Mouse (Mus musculus) gastrocnemius, postnatal 10 days (tissue): ENCODE data around the gene Gm13757. TPM values are rescaled to one million over a fixed set of nuclear protein-coding genes. Genes with fewer than 3 reads are reported as not detected.
"Not testable (repeated sequence)": the region's sequence is repeated elsewhere in the genome, so short reads cannot be mapped to it uniquely, and the experiment has no call there.

Source experiments
- DNase-seq: peaks from one replicate; pipeline ENCODE4 v3.0.0; 2021; ENCODE audit warnings: mixed read lengths
- long read RNA-seq, 2 experiments: library from polyadenylated mRNA; stranded (forward); transcript quantifications; one replicate each; pipeline ENCODE4 v2.0.0; 2021
- total RNA-seq, 2 experiments: library from RNA; stranded (reverse); gene quantifications; 2 replicates each; pipeline ENCODE4 v1.2.3; 2021

Gm13757 gene
- not detected for total RNA-seq
- long read RNA-seq, experiment 1, result 0 reads
- long read RNA-seq, experiment 2, result 0 reads

DNA sequence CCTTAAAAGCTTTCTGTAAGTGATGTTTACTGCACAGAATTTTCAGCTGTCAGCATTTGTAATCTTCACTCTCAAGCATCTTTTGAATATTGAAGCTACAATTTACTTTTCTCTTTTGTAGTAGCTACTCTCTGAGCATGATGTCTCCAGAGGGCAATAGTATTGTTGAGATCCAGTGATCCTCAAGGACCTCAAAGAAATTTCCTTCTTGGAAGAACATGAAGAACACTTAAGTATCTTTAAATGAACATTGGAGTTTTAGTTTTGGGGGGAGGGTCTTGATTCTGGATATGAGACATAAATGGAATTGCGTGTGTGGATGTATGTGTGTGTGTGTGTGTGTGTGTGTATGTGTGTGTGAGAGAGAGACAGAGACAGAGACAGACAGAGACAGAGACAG is at the start of gene Gm13757:
Gm13757 (minus strand) TSS at position 101 of the 400 bp plus-strand sequence.
- DNase-seq, result no peak

DNA sequence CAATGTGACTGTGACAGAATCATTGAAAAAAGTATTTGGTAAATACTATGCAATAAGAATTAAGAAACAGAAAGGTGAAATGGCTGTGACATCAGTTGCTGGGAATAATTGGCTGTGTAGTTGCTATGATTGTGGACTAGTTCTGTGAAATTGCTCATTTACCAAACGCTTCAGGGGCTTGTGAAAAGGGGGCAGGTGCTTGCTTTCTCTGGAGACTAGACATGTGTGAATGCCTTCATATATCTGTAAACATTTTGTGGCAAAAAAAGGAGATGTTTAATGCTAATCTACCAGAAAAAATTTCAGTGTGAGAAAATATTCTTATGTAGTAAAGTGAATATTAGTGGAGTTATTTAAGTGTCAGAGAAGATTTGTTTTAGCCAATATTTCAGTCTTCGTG is 44.1 kb upstream of the Gm13757 start, which contains the start of gene Olfr1185-ps1:
Olfr1185-ps1 (plus strand) TSS at position 301 of the 400 bp plus-strand sequence.
- DNase-seq, result no peak

- DNase-seq, result no peak
These were observed 34.4 kb upstream of the Gm13757 start, which contains the start of gene Olfr1184 for GRCm38 (mm10) chr2:88483298-88483697. TSS of gene Olfr1184 (plus strand) at chr2:88483598.

GRCm38 (mm10) chr2:88454567-88454966 is 5.6 kb upstream of the Gm13757 start, which contains the start of gene Olfr1183:
TSS of gene Olfr1183 (plus strand) at chr2:88454867.
- DNase-seq, result not testable (repeated sequence)

DNA sequence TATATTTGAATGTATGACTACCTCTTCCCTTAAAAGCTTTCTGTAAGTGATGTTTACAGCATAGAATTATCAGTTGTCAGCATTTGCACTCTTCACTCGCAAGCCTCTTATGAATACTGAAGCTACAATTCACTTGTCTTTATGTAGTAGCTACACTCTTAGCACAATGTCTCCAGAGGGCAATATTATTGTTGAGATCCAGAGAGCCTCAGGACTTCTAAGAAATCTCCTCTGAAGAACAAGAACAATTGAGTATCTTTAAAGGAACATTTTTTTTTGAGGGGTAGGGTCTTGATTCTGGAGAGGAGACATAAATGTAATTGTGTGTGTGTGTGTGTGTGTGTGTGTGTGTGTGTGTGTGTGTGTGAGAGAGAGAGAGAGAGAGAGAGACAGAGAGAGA is 22.9 kb downstream of the Gm13757 start, which contains the start of gene Olfr1181:
Olfr1181 (minus strand) TSS at position 101 of the 400 bp plus-strand sequence.
- DNase-seq, result no peak

DNA sequence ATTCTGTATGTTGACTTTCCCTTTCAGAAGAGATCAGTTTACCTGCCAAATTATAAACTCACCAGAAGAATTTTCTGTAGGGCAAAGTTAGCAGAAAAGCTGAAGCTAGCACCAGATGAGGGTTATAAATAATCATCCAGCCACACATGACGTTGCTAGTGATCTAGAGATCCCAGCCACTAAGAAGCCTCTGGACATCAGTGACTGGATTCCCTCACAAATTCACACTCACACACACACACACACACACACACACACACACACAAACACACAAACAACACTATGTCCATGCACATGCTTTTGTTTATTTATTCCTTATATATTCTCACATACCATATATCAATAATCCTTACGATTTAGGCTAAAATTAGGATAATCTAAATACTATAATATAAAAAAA is 29.9 kb downstream of the Gm13757 start, which contains the start of gene Olfr1180:
Olfr1180 (minus strand) TSS at position 101 of the 400 bp plus-strand sequence.
- no peak for DNase-seq

DNA sequence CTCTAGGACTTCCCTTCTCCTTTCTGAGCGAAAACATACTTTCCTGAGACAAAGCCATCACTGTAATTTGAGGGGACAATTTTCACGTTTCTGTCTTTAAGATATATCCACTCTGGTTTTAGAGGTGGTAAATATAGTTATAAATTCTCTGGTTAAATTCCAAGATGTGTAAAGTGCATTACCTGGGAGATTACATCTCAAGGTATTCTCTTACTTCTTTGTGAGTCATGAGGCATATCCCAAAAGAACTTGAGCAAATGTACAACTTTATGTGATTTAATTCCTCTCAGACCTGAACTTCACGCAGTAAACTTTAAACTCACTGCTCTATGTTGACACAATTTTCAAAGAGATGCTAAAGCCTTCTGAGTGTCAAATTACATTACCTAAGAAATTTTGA is 42.6 kb downstream of the Gm13757 start, which contains the start of gene Olfr1179:
Olfr1179 (minus strand) TSS at position 101 of the 400 bp plus-strand sequence.
- no peak for DNase-seq

Other genes starting within 250 kb of the Gm13757 start
- gene Olfr1170, start 220.8 kb downstream of the Gm13757 start, total RNA-seq, result not detected
- gene Olfr1173, start 169.3 kb downstream of the Gm13757 start, total RNA-seq, result not detected
- gene Olfr1174-ps, start 134.0 kb downstream of the Gm13757 start, total RNA-seq, result not detected
- gene Olfr1175-ps, start 121.9 kb downstream of the Gm13757 start, total RNA-seq, result not detected
- not detected for gene Olfr1176, start 112.4 kb downstream of the Gm13757 start, total RNA-seq
- not detected for gene Olfr1177-ps, start 102.6 kb downstream of the Gm13757 start, total RNA-seq
- gene Olfr1178, start 62.1 kb downstream of the Gm13757 start, total RNA-seq, result not detected
- gene Olfr1179, start 42.7 kb downstream of the Gm13757 start, total RNA-seq, result not detected
- not detected for gene Olfr1180, start 30.0 kb downstream of the Gm13757 start, total RNA-seq
- not detected for gene Olfr1181, start 23.0 kb downstream of the Gm13757 start, total RNA-seq
- gene Olfr1183, start 5.7 kb upstream of the Gm13757 start, total RNA-seq, result not detected
- not detected for gene Olfr1184, start 34.5 kb upstream of the Gm13757 start, total RNA-seq
- gene Olfr1185-ps1, start 44.2 kb upstream of the Gm13757 start, total RNA-seq, result not detected
- not detected for gene Olfr1186, start 69.4 kb upstream of the Gm13757 start, total RNA-seq
- gene Olfr1188, start 107.8 kb upstream of the Gm13757 start, total RNA-seq, result not detected
- gene Olfr1189, start 137.3 kb upstream of the Gm13757 start, total RNA-seq, result not detected
- not detected for gene Olfr1191-ps1, start 191.4 kb upstream of the Gm13757 start, total RNA-seq
- not detected for gene Olfr1192-ps1, start 199.4 kb upstream of the Gm13757 start, total RNA-seq
- gene Olfr1193, start 226.5 kb upstream of the Gm13757 start, total RNA-seq, result not detected
- not detected for gene Olfr1195, start 240.1 kb upstream of the Gm13757 start, total RNA-seq